Comparison of ENCODE assay signal across 24 mouse cellular contexts in genomic region chr14:21223971-21224635, GRCm38 (mm10).
DNase-seq lines count a peak whose midpoint lies in the region; ATAC-seq and TF ChIP-seq lines count a peak whose summit lies in the region.
"Had no signal": no experiment of that assay in that cellular context is flagged by ENCODE, and none has a peak within 500 bp of the region (broad histone marks: within the 10 kb centered on the region; RNA-seq: fewer than 3 reads in every experiment).

No protein-coding gene starts in this region.

- ATAC-seq in forebrain, embryonic 12.5 days (ENCODE audit: low FRiP score): no peak
- no peak for ATAC-seq in forebrain, embryonic 15.5 days (replicated peaks)
- peak; percentile 93 for ATAC-seq in liver, embryonic 15.5 days (ENCODE audit: insufficient read depth)
- ATAC-seq in kidney, embryonic 16.5 days (ENCODE audit: low FRiP score, low TSS enrichment): no peak
- ATAC-seq: forebrain, embryonic 14.5 days; midbrain, embryonic 15.5 days had no signal

- TF ChIP-seq POLR2A in MEL (IDR thresholded peaks at IDR 0.05; ENCODE audit: control insufficient read depth in 1 of 2, insufficient read depth in 1 of 2, low read depth in 1 of 2, low read length in 2 of 2, poor library complexity in 1 of 2): no peak

- no peaks in the 10 kb centered on the region for H3K27me3 ChIP-seq in forebrain, embryonic 12.5 days
- H3K27me3 ChIP-seq in forebrain, embryonic 15.5 days: no peaks in the 10 kb centered on the region
- no peaks in the 10 kb centered on the region for H3K27me3 ChIP-seq in MEL (ENCODE audit: control insufficient read depth in 1 of 2, insufficient read depth in 2 of 2, low read length in 2 of 2)
- no peaks in the 10 kb centered on the region for H3K27me3 ChIP-seq in limb, embryonic 10.5 days (ENCODE audit: low read depth, poor library complexity, severe bottlenecking)
- H3K27me3 ChIP-seq in liver, embryonic 15.5 days: no peaks in the 10 kb centered on the region
- H3K27me3 ChIP-seq in kidney, embryonic 16.5 days (ENCODE audit: insufficient read depth, low read length): no peaks in the 10 kb centered on the region
- H3K27me3 ChIP-seq: heart, embryonic 13.5 days; limb, embryonic 12.5 days; midbrain, embryonic 15.5 days had no signal

- TF ChIP-seq CTCF in MEL (IDR thresholded peaks at IDR 0.05 in 2 of 3, conservative IDR thresholded peaks at IDR 0.05 in 1 of 3; ENCODE audit: control insufficient read depth in 1 of 3, insufficient read depth in 1 of 3, low read depth in 2 of 3, low read length in 3 of 3, poor library complexity in 1 of 3, severe bottlenecking in 1 of 3): no peak

- no peaks in the 10 kb centered on the region for H3K79me2 ChIP-seq in MEL (ENCODE audit: control insufficient read depth, insufficient read depth, low read length, poor library complexity)

- H3K4me2 ChIP-seq in forebrain, embryonic 12.5 days: no peak overlapping the region
- H3K4me2 ChIP-seq in forebrain, embryonic 15.5 days (replicated peaks): no peak overlapping the region
- H3K4me2 ChIP-seq in liver, embryonic 15.5 days: peak overlapping the region; percentile 45
- no peak overlapping the region for H3K4me2 ChIP-seq in kidney, embryonic 16.5 days (replicated peaks; ENCODE audit: low read depth, low read length)
- H3K4me2 ChIP-seq: heart, embryonic 13.5 days; hindbrain, embryonic 14.5 days; limb, embryonic 12.5 days; midbrain, embryonic 15.5 days had no signal

- 90% methylated on average over 3 of the region's 3 CpGs for WGBS in forebrain, embryonic 12.5 days
- 86% methylated on average over 3 of the region's 3 CpGs for WGBS in forebrain, embryonic 15.5 days
- 83% methylated on average over 3 of the region's 3 CpGs for WGBS in limb, embryonic 10.5 days
- 21% methylated on average over 3 of the region's 3 CpGs for WGBS in liver, embryonic 15.5 days (ENCODE audit: insufficient replicate concordance)
- 79% methylated on average over 3 of the region's 3 CpGs for WGBS in kidney, embryonic 16.5 days

- H3K9me3 ChIP-seq in forebrain, embryonic 12.5 days: no peaks in the 10 kb centered on the region
- H3K9me3 ChIP-seq in forebrain, embryonic 15.5 days: no peaks in the 10 kb centered on the region
- no peaks in the 10 kb centered on the region for H3K9me3 ChIP-seq in MEL (replicated peaks; ENCODE audit: insufficient read depth, low read length)
- no peaks in the 10 kb centered on the region for H3K9me3 ChIP-seq in limb, embryonic 10.5 days (replicated peaks)
- H3K9me3 ChIP-seq in liver, embryonic 15.5 days (replicated peaks): no peaks in the 10 kb centered on the region
- no peaks in the 10 kb centered on the region for H3K9me3 ChIP-seq in kidney, embryonic 16.5 days (ENCODE audit: low read length)
- H3K9me3 ChIP-seq: heart, embryonic 13.5 days; limb, embryonic 12.5 days; midbrain, embryonic 15.5 days had no signal

- H3K36me3 ChIP-seq in forebrain, embryonic 12.5 days (replicated peaks): no peaks in the 10 kb centered on the region
- H3K36me3 ChIP-seq in forebrain, embryonic 15.5 days: no peaks in the 10 kb centered on the region
- peaks cover 0 to 13% of the 10 kb centered on the region in 2 experiments; a peak in 2 of 4 replicates for H3K36me3 ChIP-seq in MEL (ENCODE audit: control insufficient read depth in 1 of 2, insufficient read depth in 2 of 2, low read length in 2 of 2)
- H3K36me3 ChIP-seq in limb, embryonic 10.5 days: no peaks in the 10 kb centered on the region
- no peaks in the 10 kb centered on the region for H3K36me3 ChIP-seq in liver, embryonic 15.5 days (replicated peaks)
- H3K36me3 ChIP-seq in kidney, embryonic 16.5 days (ENCODE audit: insufficient read depth, low read length): no peaks in the 10 kb centered on the region
- H3K36me3 ChIP-seq: limb, embryonic 12.5 days; midbrain, embryonic 15.5 days had no signal

- 0 out of 2 replicates have a peak overlapping the region, but pooled peaks have one; percentile 5 for H3K27ac ChIP-seq in forebrain, embryonic 12.5 days
- no peak overlapping the region for H3K27ac ChIP-seq in forebrain, embryonic 15.5 days (replicated peaks)
- H3K27ac ChIP-seq in MEL (ENCODE audit: control insufficient read depth, low read depth, low read length): no peak overlapping the region
- peak overlapping the region; percentile 25; the same call in 1 of the 2 replicates for H3K27ac ChIP-seq in limb, embryonic 10.5 days
- H3K27ac ChIP-seq in liver, embryonic 15.5 days (replicated peaks): peak overlapping the region; percentile 75
- no peak overlapping the region for H3K27ac ChIP-seq in kidney, embryonic 16.5 days (ENCODE audit: low read length)
- H3K27ac ChIP-seq: heart, adult 2 months; heart, embryonic 13.5 days; hindbrain, embryonic 14.5 days; layer of hippocampus, adult 2 months; limb, embryonic 12.5 days had no signal

- no peak overlapping the region for H3K4me3 ChIP-seq in forebrain, embryonic 12.5 days (replicated peaks)
- no peak overlapping the region for H3K4me3 ChIP-seq in forebrain, embryonic 15.5 days
- H3K4me3 ChIP-seq in MEL (ENCODE audit: control insufficient read depth in 1 of 2, insufficient read depth in 1 of 2, low read depth in 2 of 2, low read length in 2 of 2): no peak overlapping the region
- H3K4me3 ChIP-seq in limb, embryonic 10.5 days: no peak overlapping the region
- no peak overlapping the region for H3K4me3 ChIP-seq in liver, embryonic 15.5 days (replicated peaks)
- no peak overlapping the region for H3K4me3 ChIP-seq in kidney, embryonic 16.5 days (ENCODE audit: low read length)
- H3K4me3 ChIP-seq: heart, adult 2 months; heart, embryonic 13.5 days; layer of hippocampus, adult 2 months; limb, embryonic 12.5 days; midbrain, embryonic 15.5 days had no signal

- H3K9ac ChIP-seq in forebrain, embryonic 12.5 days: no peak overlapping the region
- H3K9ac ChIP-seq in forebrain, embryonic 15.5 days (replicated peaks): no peak overlapping the region
- no peak overlapping the region for H3K9ac ChIP-seq in MEL (ENCODE audit: control insufficient read depth, low read depth, low read length, poor library complexity, severe bottlenecking)
- no peak overlapping the region for H3K9ac ChIP-seq in liver, embryonic 15.5 days
- no peak overlapping the region for H3K9ac ChIP-seq in kidney, embryonic 16.5 days (replicated peaks; ENCODE audit: low read length)
- H3K9ac ChIP-seq: heart, embryonic 13.5 days; hindbrain, embryonic 14.5 days; limb, embryonic 12.5 days; midbrain, embryonic 15.5 days had no signal

- H3K4me1 ChIP-seq in forebrain, embryonic 12.5 days: peaks cover 5% of the 10 kb centered on the region; the same call in 1 of the 2 replicates
- H3K4me1 ChIP-seq in forebrain, embryonic 15.5 days: peaks cover 15% of the 10 kb centered on the region
- peaks cover 0 to 6% of the 10 kb centered on the region in 2 experiments; a peak in 3 of 4 replicates for H3K4me1 ChIP-seq in MEL (ENCODE audit: control insufficient read depth in 1 of 2, insufficient read depth in 2 of 2, low read length in 2 of 2)
- peaks cover 17% of the 10 kb centered on the region for H3K4me1 ChIP-seq in limb, embryonic 10.5 days
- H3K4me1 ChIP-seq in liver, embryonic 15.5 days (replicated peaks): peaks cover 57% of the 10 kb centered on the region
- no peaks in the 10 kb centered on the region for H3K4me1 ChIP-seq in kidney, embryonic 16.5 days (ENCODE audit: insufficient read depth, low read length)

- DNase-seq in MEL (ENCODE audit: low read depth, low spot score): peak; percentile 24
- DNase-seq in limb, embryonic 10.5 days (ENCODE audit: low spot score): no peak
- DNase-seq in thymus, postnatal 4 days: no peak
- DNase-seq in cerebellum, adult 9-10 months: no peak
- DNase-seq: adrenal gland, postnatal 14 days; cerebellum, adult 11-12 months; cerebellum, postnatal 14 days; gastrocnemius, postnatal 25 days; heart, adult 2 months; kidney, adult 9 months; kidney, postnatal 25 days; lung, adult 2 months; lung, postnatal 14 days; thymus, adult 18-20 months had no signal

- TF ChIP-seq EP300 in MEL (IDR thresholded peaks at IDR 0.05; ENCODE audit: low read depth in 1 of 2, low read length in 2 of 2): no peak

- no peak for TF ChIP-seq RAD21 in MEL (IDR thresholded peaks at IDR 0.05; ENCODE audit: low read depth, low read length)

TF ChIP-seq in MEL, 35 proteins besides CTCF, POLR2A, EP300 and RAD21:
- TF ChIP-seq TCF12 (IDR thresholded peaks at IDR 0.05; ENCODE audit: low read depth, low read length) (peak; percentile 16; the same call in 1 of the 2 replicates), GATA1 (IDR thresholded peaks at IDR 0.05; ENCODE audit: low read depth, low read length) (peak; percentile 40; the same call in 1 of the 2 replicates), POLR2AphosphoS2 (IDR thresholded peaks at IDR 0.05; ENCODE audit: low read length) (no peak), USF2 (IDR thresholded peaks at IDR 0.05; ENCODE audit: borderline replicate concordance in 1 of 2, insufficient read depth in 1 of 2, low read depth in 1 of 2, low read length in 2 of 2) (no peak), CHD1 (IDR thresholded peaks at IDR 0.05; ENCODE audit: low read depth, low read length) (no peak), UBTF (IDR thresholded peaks at IDR 0.05; ENCODE audit: borderline replicate concordance, insufficient read depth, low read depth, low read length) (no peak)

Comparison
In these comparisons a context has a peak if more than half of its experiments do, and no peak if none do; other contexts are left out.
1. H3K27ac ChIP-seq: peak in forebrain, embryonic 12.5 days (single experiment), limb, embryonic 10.5 days (single experiment) and liver, embryonic 15.5 days (single experiment); none in forebrain, embryonic 15.5 days (single experiment), MEL (single experiment) and kidney, embryonic 16.5 days (single experiment).